Mouse (Mus musculus) right cerebral cortex, postnatal 36 days (tissue): ENCODE measurements around the gene Ubxn11.

Source experiments
- DNase-seq, 2 experiments: peaks; one replicate each; pipeline ENCODE4 v3.0.0; 2022; ENCODE audit warnings: low spot score in 2 of 2, mixed read lengths in 1 of 2

The Ubxn11 gene

DNA sequence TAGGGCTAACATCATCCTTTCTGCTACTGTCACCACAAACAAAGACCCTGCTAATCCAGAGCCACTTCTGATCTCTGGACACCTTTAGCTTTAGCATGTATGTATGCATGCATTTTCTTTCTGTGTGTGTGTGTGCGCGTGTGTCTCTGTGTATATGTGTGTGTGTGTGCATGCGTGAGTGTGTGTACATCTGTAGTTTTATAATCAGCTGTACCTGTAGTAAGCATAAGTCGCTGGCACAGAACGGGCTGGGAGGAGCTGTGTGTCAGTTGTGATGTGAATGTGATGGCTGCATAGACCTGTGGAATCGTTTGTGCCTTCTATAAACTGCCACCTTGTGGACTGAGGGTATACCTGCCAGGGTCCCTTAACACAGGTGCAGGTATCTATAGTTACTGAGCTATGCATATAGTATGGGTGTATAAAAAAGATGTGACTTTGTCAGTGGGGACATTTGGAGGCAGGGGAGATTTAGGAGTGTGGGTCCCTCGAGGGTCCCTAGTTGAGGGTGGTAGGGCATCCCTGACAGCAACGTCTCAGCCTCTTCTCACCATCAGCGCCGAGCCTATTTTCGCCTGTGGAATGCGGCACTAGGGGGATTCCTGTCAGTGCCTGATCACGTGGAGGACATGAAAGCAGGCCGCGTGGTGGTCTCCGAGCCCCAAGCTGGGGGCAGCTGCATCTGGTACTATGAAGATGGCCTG lies 11.7 kb upstream of the Ubxn11 start:
- DNase-seq = no peak

DNA sequence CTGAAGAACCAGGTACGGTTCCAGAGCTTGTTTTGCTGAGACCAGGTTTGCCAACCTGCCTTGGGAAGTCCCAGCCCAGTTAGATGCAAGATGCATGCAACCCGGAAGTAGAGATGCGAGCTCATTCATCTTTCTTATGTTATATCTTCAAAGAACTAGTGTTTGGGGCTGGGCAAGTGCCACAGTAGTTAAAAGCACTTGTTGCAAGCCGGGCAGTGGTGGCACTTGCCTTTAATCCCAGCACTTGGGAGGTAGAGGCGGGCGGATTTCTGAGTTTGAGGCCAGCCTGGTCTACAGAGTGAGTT lies 11.2 kb upstream of the Ubxn11 start:
- no peak for DNase-seq

DNA sequence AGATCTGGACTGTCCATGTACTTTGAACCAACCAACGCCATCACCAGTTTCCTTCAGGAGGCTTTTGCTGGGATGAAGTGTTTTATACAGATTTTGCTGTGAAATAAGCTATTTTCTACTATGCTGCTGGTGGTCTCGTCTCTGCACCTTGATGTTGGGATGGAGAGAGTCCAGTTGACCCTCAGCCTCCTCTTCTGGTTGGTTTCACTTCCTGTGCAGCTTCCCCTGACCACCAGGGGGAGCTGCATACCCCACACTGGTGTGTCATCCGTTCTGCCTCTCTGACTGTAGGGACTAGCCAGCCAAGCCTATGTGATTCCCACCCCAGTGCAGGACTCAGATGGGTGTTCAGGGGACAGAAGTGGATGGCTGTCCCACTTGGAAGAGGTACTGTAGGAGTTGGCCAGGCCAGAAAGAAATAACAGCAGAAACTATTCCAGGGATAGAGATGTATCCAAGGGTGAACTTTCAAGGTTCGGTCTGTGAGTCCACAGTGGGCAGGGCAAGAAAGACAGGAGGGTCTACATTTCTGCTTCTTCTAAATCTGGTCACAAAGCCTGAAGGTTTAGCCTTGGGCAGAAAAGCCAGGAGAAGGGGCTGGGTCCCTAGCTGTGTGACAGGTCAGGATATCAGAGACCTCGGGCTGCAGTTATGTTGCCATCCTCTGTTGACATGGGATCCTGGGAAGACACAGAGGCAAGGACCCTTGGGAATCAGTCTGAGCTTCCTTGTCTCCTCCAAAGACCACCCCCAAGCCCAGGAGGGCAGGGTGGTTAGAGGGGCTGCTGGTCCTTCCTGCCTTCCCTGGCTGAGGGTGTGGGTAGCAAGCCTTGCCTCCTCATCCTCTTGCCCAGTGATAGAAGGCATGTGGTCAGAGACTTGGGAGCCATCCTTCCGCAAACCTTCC lies 9.7 kb upstream of the Ubxn11 start:
- DNase-seq = no peak

DNA sequence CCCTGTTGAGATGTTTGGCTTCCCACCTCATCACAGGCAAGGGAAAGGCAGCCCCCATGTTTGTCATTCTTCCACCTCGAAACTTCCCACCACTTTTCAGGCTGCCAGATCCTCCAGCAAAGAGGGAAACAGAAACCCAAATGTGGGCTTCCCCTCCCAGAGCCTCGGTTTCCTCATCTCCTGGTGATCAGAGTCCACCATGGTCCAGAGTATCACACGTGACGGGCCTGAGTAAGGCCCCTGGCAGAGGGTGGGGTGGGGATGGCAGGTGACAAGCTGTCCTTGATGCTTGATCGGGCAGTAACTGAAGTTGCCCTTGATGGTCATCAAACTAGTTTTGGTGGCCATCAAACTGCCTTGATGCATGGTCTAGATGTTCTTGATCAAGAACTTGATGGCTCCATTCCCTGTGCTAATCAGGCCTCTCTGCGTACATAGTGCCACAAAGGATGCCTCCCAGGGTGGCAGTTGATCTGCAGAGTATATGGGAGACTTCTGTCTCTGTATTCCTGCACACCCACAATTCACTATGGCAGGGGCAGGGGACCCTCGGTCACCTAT lies 8.3 kb upstream of the Ubxn11 start:
- DNase-seq = no peak

DNA sequence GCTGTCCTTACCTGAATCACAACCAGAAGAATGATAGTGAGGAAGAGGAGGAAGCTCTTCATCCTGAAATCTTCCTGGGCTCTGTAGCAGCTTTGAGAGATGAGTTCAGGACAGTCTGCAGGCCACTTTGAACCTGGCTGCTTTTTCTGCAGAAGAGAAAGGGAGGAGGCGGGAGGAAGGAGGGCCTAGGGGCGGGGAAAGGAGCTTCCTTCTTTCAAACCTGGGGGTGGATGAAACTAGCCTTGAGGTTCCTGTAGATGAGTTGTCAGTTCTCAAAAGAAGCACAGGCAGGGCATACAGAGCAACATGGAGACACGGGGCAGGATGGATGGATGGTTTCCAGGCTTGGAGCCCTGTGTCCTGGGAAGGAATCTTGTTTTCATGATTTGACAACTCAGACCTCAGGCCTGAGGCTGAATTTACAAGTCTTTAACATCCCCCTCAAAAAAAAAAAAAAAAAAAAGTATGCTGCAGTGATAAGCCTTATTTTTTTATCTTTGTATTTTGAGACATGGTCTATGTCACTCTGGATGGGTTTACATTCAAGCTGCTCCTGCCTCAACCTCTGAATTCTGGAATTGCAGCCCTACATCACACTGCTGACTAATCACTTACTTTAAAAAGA lies 7.3 kb upstream of the Ubxn11 start, which contains the start of gene Cd52:
Cd52 (minus strand) TSS at position 160 of the 625 bp plus-strand sequence.
- DNase-seq = no peak

DNA sequence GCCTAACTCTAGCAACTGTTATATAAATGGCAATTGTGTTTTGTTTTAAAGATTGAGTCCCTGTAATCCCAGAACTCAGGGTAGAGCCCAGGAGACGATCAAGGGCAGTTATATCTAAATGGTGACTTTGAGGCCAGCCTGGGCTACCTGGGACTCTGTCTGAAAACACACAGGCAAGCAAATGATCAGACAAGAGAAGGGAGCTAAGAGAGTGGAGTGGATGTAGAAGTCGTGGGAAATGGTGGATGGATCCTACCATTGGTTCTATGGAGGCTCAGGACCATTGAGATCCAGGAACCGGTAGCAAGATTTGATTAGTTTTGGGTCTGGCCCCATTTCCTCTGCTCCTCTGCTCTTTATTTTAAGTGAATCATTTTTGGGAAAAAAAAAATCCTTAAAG lies 6.2 kb upstream of the Ubxn11 start:
- DNase-seq = no peak

DNA sequence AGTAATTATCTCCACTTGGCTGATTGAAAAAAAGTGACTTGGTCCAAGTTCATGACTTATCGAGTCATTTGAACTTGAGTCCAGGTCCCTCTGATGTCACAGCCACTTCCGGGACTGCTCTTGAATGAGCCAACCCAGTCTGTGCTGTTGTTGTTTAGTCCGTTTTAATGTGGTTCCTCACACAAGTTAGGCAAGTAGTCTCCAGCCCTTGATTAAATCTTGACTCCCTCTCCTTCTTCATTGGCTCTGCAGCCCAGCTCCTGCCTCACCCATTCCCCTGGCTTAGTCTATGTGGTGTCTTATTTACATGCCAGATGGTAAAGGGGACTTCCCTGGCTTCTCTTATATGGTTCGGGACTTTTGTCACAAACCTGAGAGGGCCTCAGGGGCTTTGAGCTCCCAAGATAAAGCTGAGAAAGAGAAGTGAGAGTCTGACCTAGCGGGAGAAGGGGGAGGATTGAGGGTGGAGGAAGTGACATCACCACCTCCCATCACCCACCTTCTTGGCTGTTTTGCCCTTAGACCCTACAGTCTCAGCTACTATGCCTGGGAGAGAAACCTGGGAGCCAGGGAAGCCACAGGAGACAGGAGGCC lies 5.3 kb upstream of the Ubxn11 start:
- no peak for DNase-seq

DNA sequence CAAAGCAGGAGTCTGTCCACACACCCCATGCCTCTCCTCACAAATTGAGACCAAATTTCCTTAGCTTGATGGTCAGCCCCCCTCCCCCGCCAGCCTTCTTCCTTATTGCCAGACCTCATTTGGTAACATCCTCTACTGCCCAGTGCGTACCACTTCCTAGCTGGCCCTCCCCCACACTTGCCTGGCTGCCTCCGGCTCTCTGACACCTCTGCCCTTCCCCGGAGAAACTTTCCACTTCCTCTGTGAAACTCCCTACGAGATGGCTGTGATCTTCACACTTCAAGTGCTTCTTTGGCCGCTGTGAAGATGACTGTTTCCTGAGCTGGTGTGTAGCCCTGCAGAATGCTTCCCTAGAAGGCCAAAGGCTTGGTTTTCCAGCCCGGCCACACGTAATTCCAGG lies 3.7 kb upstream of the Ubxn11 start:
- no peak for DNase-seq

DNA sequence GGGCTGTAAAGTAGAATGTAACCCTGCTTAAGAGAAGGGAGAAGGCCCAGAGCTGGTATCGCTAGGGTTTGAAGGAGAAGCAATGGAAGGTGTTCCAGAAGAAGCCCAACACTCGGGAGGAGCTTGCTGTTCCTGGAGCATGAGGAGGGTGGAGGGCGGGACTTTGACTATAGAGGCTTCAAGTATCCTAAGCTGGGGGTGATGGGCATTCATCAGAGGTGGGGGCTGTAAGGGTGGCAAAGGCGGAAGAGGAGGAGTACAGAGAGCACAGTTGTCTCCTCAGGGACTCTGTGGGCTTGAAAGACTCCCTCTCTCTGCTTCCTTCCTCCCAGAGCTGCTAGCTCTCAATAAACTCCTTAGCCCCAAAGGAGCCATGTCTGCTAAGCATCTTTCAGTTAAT lies 2.1 kb upstream of the Ubxn11 start:
- no peak for DNase-seq

DNA sequence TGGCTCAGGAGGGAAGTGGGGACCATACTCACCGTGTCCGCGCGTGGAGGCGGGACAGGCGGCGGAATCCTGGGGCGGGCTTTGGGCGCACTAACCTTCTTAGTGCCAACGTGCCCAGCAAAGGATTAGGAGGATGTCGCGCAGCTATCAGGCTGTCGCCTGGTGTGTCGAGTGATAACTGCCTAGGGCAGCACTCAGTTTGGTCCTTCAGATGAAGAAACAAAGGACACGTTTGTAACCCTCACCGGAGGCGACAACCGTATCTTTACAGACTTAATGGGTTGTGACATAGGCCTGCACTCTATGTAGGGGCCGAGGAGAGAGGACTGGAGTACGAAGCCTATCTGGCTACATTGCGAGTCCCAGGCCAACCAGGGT lies 361 bp downstream of the Ubxn11 start:
- no peak for DNase-seq

DNA sequence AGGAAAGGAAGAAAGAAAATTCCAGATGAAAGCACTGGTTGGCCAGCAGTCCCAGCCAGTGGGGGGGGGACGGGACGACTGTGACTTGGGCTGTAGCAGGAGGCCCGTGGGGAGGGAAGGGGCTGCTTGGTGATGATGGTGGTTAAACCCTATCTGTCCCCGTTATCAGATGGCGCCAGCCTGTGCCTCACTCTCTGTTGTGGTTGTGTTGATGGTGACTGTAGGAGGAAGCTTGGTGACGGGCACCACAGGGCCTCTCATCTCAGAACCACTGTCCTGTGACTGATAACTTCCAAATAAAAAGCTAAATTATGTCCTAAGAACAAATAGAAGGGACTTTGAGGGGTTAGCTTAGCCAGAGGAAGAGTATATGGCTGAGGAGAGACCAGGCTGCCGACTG lies 3.7 kb downstream of the Ubxn11 start:
- DNase-seq = no peak

DNA sequence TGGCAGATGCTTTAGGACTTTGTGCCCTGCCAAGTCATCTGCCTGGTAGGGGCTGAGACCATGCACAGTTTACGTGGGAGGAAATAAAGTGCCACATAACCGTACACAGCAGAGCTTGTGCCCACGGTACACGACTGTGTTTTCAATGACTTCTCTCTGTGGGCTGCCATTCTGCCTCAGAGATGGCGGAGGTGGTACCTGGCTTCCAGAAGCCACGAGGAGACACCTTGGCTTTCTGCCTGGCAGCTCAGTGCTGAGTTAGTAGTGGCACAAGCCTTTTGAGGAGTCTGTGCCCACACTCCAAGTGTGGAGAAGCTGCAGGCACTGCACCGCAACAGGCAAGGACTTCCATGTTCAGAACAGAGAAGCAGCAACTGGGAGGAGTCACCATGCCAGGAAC lies 5.4 kb downstream of the Ubxn11 start:
- DNase-seq = peak; percentile 77 to 84

DNA sequence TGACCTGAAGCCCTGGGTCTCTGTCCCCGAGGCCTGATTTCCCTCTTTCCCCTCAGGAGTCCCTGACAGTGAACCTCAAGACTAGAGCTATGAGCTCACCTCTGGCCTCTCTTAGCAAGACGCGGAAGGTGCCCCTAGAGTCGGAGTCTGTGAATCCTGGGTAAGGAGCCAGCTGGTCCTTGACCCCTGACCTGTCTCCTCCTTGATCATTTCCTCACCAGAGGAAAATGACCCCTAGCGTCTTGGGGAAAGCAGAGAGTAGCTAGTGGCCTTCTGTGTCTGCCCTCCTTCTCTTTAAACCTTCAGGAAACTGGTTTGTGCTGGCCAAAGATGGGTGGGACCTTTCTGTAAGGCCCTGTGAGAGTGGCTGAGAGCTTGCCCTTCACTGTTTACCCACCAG lies 5.8 kb downstream of the Ubxn11 start:
- no peak for DNase-seq

DNA sequence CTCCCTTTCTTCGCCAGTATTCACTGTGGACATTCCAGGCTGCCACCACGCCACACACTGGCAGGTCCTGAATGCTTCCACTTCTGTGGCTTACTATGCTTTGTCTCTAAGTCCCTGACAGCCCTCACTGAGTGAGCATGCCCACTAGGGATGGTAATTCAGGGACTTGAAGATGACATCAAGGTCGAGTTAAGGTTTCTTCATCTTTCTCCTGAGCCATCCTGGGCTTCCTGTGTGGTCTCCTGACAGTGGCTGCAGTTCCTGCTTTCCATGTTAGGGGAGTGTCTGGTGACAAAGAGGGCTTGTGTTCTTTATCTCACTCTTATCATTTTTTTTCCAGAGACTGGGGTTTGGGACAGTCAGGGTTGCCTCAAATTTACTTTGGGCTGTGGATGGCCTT lies 8.3 kb downstream of the Ubxn11 start:
- no peak for DNase-seq

DNA sequence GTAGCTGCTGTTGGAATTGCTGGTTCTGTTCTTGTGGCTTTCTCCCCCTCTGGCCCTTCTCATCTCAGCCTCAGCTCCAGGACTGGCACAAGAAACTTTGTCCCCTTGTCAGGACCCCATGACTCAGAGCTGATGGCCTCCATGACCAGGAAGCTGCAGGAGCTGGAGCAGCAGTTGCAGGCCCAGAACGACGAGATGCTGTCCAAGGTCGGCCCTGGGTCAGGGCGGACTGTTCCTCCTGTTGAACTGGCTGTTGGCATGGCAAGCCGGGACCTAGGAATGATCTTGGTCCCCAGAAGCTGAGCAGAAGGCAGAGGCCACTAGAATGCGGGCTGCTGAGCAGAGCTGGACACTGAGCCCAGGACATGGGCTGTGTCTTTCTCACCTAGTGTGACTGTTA lies 10.0 kb downstream of the Ubxn11 start:
- DNase-seq = no peak

DNA sequence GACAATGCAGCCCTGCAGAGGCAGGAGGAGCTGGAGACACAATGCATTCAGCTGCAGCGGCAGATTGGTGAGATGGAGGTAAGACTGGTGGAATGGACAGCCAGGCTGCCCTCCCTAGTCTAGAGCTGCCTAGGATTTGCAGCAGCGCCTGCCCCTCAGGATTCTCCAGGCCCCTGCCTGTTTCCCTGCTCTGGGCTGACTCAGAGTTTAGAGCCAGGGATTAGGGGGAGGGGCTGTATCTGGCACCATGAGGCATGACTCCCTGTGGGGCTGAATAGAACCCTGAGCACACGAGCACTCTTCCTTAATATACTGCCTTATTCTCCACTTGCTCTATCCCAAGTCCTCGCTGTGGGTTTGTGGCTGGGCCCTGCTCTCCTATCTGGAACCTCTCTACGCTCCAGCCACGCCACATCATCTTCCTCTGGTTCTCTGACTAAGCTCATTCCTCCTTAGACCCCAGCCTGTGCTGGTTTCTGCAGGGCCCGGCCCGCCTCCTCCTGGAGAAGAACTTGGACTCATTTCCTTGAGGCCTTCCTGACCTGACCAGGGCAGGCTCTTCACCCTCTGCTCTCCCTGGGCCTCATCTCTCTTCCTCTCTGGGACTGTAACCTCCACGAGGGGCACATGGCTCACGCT lies 11.1 kb downstream of the Ubxn11 start:
- no peak for DNase-seq

DNA sequence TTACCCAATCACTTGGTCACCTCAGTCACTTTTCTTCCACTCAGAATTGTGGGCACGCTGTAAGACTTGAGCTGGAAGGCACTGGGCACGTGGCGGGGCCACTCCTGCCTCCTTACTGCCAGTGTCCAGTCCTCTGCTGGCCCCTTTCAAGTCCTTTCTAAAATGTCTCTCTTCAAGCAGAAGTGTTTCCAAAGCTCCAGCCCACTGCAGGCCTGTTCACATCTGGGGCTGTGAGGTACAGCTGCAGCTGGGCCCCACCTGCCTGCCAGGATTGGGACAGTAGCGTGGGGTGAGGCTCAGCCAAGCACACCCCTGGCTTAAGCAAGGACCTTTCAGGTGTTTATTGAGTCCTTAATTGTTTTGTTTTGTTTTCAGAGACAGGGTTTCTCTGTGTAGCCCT lies 11.7 kb downstream of the Ubxn11 start:
- no peak for DNase-seq

DNA sequence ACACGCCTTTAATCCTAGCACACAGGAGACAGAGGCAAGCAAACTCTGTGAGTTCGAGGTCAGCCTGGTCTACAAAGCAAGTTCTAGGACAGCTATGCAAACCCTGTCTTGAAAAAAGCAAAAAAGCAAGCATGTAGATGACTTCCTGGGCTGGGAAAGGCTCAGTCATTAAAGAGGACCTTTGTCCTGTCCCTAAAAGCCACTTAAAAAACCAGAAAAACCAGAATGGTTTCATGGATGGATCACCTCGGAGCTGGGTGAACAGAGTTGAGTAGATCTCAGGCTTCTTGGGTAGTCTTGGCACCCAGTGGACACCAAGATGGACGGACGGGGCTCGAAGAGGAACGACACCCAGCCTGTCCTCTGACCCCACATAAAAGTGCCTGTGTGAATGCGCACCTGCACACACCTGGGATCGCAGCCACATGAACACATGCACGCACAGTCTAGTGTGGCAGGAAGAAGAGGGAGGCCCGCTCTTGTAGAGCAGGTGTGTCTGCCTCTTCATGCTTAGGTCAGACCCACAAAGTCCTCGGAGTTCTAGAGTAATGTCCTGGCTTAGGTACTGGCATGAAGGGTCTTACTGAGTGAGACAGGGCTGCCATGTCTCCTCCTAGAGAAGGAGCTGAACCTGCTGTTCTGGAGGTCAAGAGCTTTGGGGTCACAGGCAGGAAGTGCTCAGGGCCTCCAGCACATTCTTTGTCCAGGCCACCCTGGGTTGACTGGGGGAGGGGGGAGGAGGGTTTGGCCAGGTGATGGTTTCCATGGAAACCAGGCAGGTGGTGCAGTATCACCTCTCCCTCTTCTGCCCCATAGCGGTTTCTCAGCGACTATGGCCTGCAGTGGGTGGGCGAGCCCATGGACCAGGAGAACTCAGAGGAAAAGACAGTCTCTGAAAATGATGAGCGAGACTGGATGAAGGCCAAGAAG lies 13.1 kb downstream of the Ubxn11 start:
- no peak for DNase-seq

DNA sequence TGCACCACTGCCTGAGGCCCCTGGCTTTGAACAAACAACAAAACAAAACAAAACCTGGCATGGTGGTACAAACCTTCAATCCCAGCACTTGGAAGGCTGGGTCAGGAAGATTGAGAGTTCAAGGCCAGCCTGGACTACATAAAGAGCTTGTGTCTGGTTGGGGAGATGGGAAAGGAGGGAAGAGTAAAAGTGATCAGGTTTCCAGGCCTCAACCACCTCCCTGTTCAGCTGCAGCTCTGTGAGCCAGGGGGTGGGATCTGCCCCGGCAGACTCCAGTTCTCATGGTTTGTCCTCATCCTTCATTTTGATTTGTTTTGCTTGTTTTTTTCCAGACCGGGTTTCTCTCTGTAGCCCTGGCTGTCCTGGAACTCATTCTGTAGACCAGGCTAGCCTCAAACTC lies 14.1 kb downstream of the Ubxn11 start:
- DNase-seq = no peak

DNA sequence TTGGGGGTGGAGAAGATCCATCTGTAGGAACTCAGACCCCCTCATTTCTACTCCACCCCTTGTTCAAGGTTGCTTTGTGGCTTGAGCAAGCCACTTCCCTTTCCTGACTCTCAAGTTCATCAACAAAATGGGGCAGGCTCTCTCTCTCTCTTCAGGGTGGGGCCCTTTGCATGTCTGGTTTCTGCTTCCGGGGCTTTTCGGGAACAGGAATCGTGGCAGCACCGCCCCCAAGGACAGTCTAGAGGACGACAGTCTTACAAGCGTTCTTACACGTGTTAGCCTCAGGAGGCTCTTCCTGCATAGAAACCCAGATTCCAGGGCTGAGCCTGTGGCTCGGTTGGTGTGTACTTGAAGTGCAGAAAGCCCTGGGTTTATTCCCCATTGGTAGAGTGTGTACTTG lies 14.6 kb downstream of the Ubxn11 start:
- no peak for DNase-seq
